Mouse (Mus musculus) lung, embryonic 14.5 days (tissue): ENCODE results near the gene H2-Oa. TPM values are rescaled to one million over a fixed set of nuclear protein-coding genes. Genes with fewer than 3 reads are reported as not detected.
A peak's percentile ranks its signal among the peaks of the same experiment; 100 is the strongest.

Experiments
- ATAC-seq: fragments of 200-750 bp; cut with Nextera tagmentation; 2 replicates; pipeline ENCODE4 v1.8.0; 2017; ENCODE audit warnings: mild to moderate bottlenecking, moderate TSS enrichment, moderate library complexity; ENCODE audit not compliant: insufficient read depth
- DNase-seq: peaks from one replicate; pipeline ENCODE4 v3.0.0-alpha.2; 2015
- H3K27ac ChIP-seq: fragments of 300-500 bp; sonication (generic); 2 replicates; pipeline ENCODE4 v1.5.1; 2014; ENCODE audit warnings: low read depth, mild to moderate bottlenecking, moderate library complexity
- H3K27me3 ChIP-seq: fragments of 300-500 bp; sonication (generic); 2 replicates; pipeline ENCODE4 v1.6.1; 2014; ENCODE audit warnings: low read length, control low read depth; ENCODE audit not compliant: insufficient read depth
- H3K36me3 ChIP-seq: fragments of 300-500 bp; sonication (generic); 2 replicates; pipeline ENCODE4 v1.6.1; 2014; ENCODE audit warnings: control low read depth; ENCODE audit not compliant: insufficient read depth
- H3K4me1 ChIP-seq: fragments of 300-500 bp; sonication (generic); 2 replicates; pipeline ENCODE4 v1.6.1; 2014; ENCODE audit warnings: antibody characterized with exemption, control low read depth; ENCODE audit not compliant: insufficient read depth
- H3K4me2 ChIP-seq: fragments of 300-500 bp; sonication (generic); 2 replicates; pipeline ENCODE4 v1.6.1; 2014; ENCODE audit warnings: mild to moderate bottlenecking
- H3K4me3 ChIP-seq: fragments of 300-500 bp; sonication (generic); 2 replicates; pipeline ENCODE4 v1.5.1; 2014; ENCODE audit warnings: low read depth, low read length
- H3K9ac ChIP-seq: fragments of 300-500 bp; sonication (generic); 2 replicates; pipeline ENCODE4 v1.6.1; 2014
- H3K9me3 ChIP-seq: fragments of 300-500 bp; sonication (generic); 2 replicates; pipeline ENCODE4 v1.6.1; 2016; ENCODE audit warnings: low read depth, low read length, control low read depth
- CTCF ChIP-seq: IDR thresholded peaks from 2 replicates; pipeline ENCODE4 v1.5.1; 2016; ENCODE audit warnings: antibody characterized with exemption, low read depth
- WGBS: fragments of 180-500 bp; shearing (Covaris S2); extraction: QIAGEN DNeasy Blood & Tissue Kit; methylation state at CpG from one replicate; pipeline ENCODE4 v1.1.7; 2014; 5-methylcytosine and 5-hydroxymethylcytosine counted together
- polyA plus RNA-seq: library from polyadenylated mRNA; unstranded; fragments of >200 nt; fragmentation: Nextera tagmentation; extraction: Ambion mirVana; gene quantifications from 2 replicates; pipeline ENCODE4 v1.2.1, GENCODE M21; 2014

The H2-Oa gene
- polyA plus RNA-seq, 1 experiment from 2014 or later, result 0.26 TPM

- Histone ChIP-seq H3K27me3 (peaks cover 19% of the 10 kb centered on the region), H3K36me3 (no peaks in the 10 kb centered on the region), H3K9ac (no peak overlapping the region), H3K9me3 (no peaks in the 10 kb centered on the region), H3K4me3 (peak overlapping the region; percentile 31), H3K27ac (no peak overlapping the region), H3K4me1 (no peaks in the 10 kb centered on the region), H3K4me2 (peak overlapping the region; percentile 77)
- 6% methylated on average over 31 of the region's 31 CpGs for WGBS
- peak; percentile 100 for TF ChIP-seq CTCF
- ATAC-seq (peak; percentile 98), DNase-seq (peak; percentile 100)
Measured at GRCm38 (mm10) chr17:34135297-34136224, 43.4 kb downstream of the H2-Oa start.

GRCm38 (mm10) chr17:34137601-34138000 lies 45.5 kb downstream of the H2-Oa start:
- TF ChIP-seq CTCF, result no peak
- 59% methylated on average over 7 of the region's 7 CpGs for WGBS
- H3K4me3 ChIP-seq, result no peak overlapping the region
- H3K9me3 ChIP-seq, result no peaks in the 10 kb centered on the region
- ATAC-seq (no peak), DNase-seq (no peak)
- no peak overlapping the region for H3K4me2 ChIP-seq
- H3K27ac ChIP-seq, result no peak overlapping the region
- no peaks in the 10 kb centered on the region for H3K4me1 ChIP-seq
- H3K27me3 ChIP-seq, result peaks cover 22% of the 10 kb centered on the region
- no peak overlapping the region for H3K9ac ChIP-seq
- no peaks in the 10 kb centered on the region for H3K36me3 ChIP-seq

GRCm38 (mm10) chr17:34138655-34139054 lies 46.5 kb downstream of the H2-Oa start:
- WGBS, result 73% methylated on average over 7 of the region's 7 CpGs
- ATAC-seq, result no peak
- Histone ChIP-seq H3K9ac (no peak overlapping the region), H3K4me2 (peak overlapping the region; percentile 60; the same call in 1 of the 2 replicates), H3K36me3 (no peaks in the 10 kb centered on the region), H3K9me3 (no peaks in the 10 kb centered on the region), H3K27me3 (peaks cover 22% of the 10 kb centered on the region), H3K27ac (no peak overlapping the region), H3K4me3 (no peak overlapping the region), H3K4me1 (no peaks in the 10 kb centered on the region)
- no peak for TF ChIP-seq CTCF
- DNase-seq, result no peak

- H3K9ac ChIP-seq, result no peak overlapping the region
- WGBS, result under 1% methylated on average over 16 of the region's 16 CpGs
- peak; percentile 19; the same call in 1 of the 2 replicates for ATAC-seq
Measured at GRCm38 (mm10) chr17:34139416-34139815, 47.3 kb downstream of the H2-Oa start.

GRCm38 (mm10) chr17:34140240-34140639 lies 48.1 kb downstream of the H2-Oa start:
- H3K4me3 ChIP-seq, result no peak overlapping the region
- H3K27ac ChIP-seq, result no peak overlapping the region
- H3K9ac ChIP-seq, result no peak overlapping the region
- no peaks in the 10 kb centered on the region for H3K4me1 ChIP-seq
- no peak overlapping the region for H3K4me2 ChIP-seq
- 7% methylated on average over 5 of the region's 5 CpGs for WGBS
- H3K9me3 ChIP-seq, result no peaks in the 10 kb centered on the region
- no peaks in the 10 kb centered on the region for H3K36me3 ChIP-seq
- no peak for DNase-seq
- no peak for TF ChIP-seq CTCF
- H3K27me3 ChIP-seq, result peaks cover 22% of the 10 kb centered on the region
- no peak for ATAC-seq

More at GRCm38 (mm10) chr17:34139416-34139815, 47.3 kb downstream of the H2-Oa start:
- H3K4me1 ChIP-seq, result no peaks in the 10 kb centered on the region
- H3K36me3 ChIP-seq, result no peaks in the 10 kb centered on the region
- no peaks in the 10 kb centered on the region for H3K9me3 ChIP-seq
- DNase-seq, result peak; percentile 80
- H3K27me3 ChIP-seq, result peaks cover 22% of the 10 kb centered on the region
- H3K4me3 ChIP-seq, result peak overlapping the region; percentile 22
- no peak overlapping the region for H3K27ac ChIP-seq
- H3K4me2 ChIP-seq, result peak overlapping the region; percentile 60
- no peak for TF ChIP-seq CTCF

GRCm38 (mm10) chr17:34141448-34141847 lies 49.3 kb downstream of the H2-Oa start:
- Histone ChIP-seq H3K4me1 (no peaks in the 10 kb centered on the region), H3K36me3 (no peaks in the 10 kb centered on the region), H3K9me3 (no peaks in the 10 kb centered on the region), H3K27me3 (peaks cover 22% of the 10 kb centered on the region), H3K9ac (no peak overlapping the region), H3K4me3 (no peak overlapping the region), H3K4me2 (no peak overlapping the region), H3K27ac (no peak overlapping the region)
- DNase-seq, result no peak
- 54% methylated on average over 4 of the region's 4 CpGs for WGBS
- TF ChIP-seq CTCF, result no peak
- ATAC-seq, result no peak

- TF ChIP-seq CTCF, result no peak
- ATAC-seq, result no peak
- Histone ChIP-seq H3K27me3 (peaks cover 19% of the 10 kb centered on the region), H3K4me1 (no peaks in the 10 kb centered on the region), H3K9ac (no peak overlapping the region), H3K36me3 (no peaks in the 10 kb centered on the region), H3K27ac (peak overlapping the region; percentile 55), H3K4me2 (0 out of 2 replicates have a peak overlapping the region, but pooled peaks have one; percentile 15), H3K4me3 (no peak overlapping the region), H3K9me3 (no peaks in the 10 kb centered on the region)
- DNase-seq, result no peak
- 55% methylated on average over 7 of the region's 7 CpGs for WGBS
Measured at GRCm38 (mm10) chr17:34142456-34143010, 50.4 kb downstream of the H2-Oa start.
